9 mouse cellular contexts compared by ENCODE assay signal in genomic region chr8:90347581-90348177, GRCm38 (mm10). TPM values are rescaled to one million over a fixed set of nuclear protein-coding genes. Genes with fewer than 3 reads are reported as not detected.
A peak's percentile ranks its signal among the peaks of the same experiment; 100 is the strongest.
DNase-seq lines count a peak whose midpoint lies in the region; ATAC-seq and TF ChIP-seq lines count a peak whose summit lies in the region.
"Had no signal": no experiment of that assay in that cellular context is flagged by ENCODE, and none has a peak within 500 bp of the region (broad histone marks: within the 10 kb centered on the region; RNA-seq: fewer than 3 reads in every experiment).

No protein-coding gene starts in this region.

- ATAC-seq in forebrain, embryonic 13.5 days = peak; percentile 62
- peak; percentile 63 for ATAC-seq in kidney, embryonic 14.5 days (ENCODE audit: low FRiP score, low TSS enrichment)
- ATAC-seq in stomach, postnatal 0 days (ENCODE audit: low FRiP score, low TSS enrichment) = peak; percentile 58

- peak overlapping the region; percentile 98 for H3K9ac ChIP-seq in forebrain, embryonic 13.5 days
- peak overlapping the region; percentile 94 for H3K9ac ChIP-seq in kidney, embryonic 14.5 days (ENCODE audit: low read depth, low read length)
- peak overlapping the region; percentile 75 for H3K9ac ChIP-seq in stomach, postnatal 0 days (ENCODE audit: low read length)

- no peaks in the 10 kb centered on the region for H3K27me3 ChIP-seq in forebrain, embryonic 13.5 days
- H3K27me3 ChIP-seq in kidney, embryonic 14.5 days (ENCODE audit: control insufficient read depth, insufficient read depth, low read length) = no peaks in the 10 kb centered on the region
- no peaks in the 10 kb centered on the region for H3K27me3 ChIP-seq in stomach, postnatal 0 days (ENCODE audit: control insufficient read depth, insufficient read depth, low read length)

- no peak for DNase-seq in gastrocnemius, adult 2 months
- no peak for DNase-seq in gastrocnemius, adult 18-20 months (ENCODE audit: low spot score)
- DNase-seq in Muller cell, postnatal 12 days (ENCODE audit: inconsistent ontology term) = peak; percentile 59
- DNase-seq in lung, postnatal 14 days = peak; percentile 19
- DNase-seq in stomach, postnatal 0 days (ENCODE audit: low spot score) = no peak
- DNase-seq in spleen, postnatal 14 days (ENCODE audit: low spot score in 2 of 2) = no peak

- intact Hi-C loops in gastrocnemius, adult 2 months (cut with DNase I) = no loop called here

- no peaks in the 10 kb centered on the region for H3K9me3 ChIP-seq in forebrain, embryonic 13.5 days (replicated peaks)
- H3K9me3 ChIP-seq in kidney, embryonic 14.5 days (ENCODE audit: control insufficient read depth, low read length) = no peaks in the 10 kb centered on the region
- H3K9me3 ChIP-seq in stomach, postnatal 0 days (ENCODE audit: control insufficient read depth, low read length) = no peaks in the 10 kb centered on the region

- TF ChIP-seq EP300 in stomach, postnatal 0 days (optimal IDR thresholded peaks at IDR 0.05) = no peak

- H3K4me3 ChIP-seq in gastrocnemius, adult 2 months = peak overlapping the region; percentile 78
- H3K4me3 ChIP-seq in forebrain, embryonic 13.5 days = peak overlapping the region; percentile 87
- H3K4me3 ChIP-seq in kidney, embryonic 14.5 days (ENCODE audit: low read length) = peak overlapping the region; percentile 62
- H3K4me3 ChIP-seq in stomach, postnatal 0 days (ENCODE audit: low read depth, low read length) = peak overlapping the region; percentile 76

- no peaks in the 10 kb centered on the region for H3K36me3 ChIP-seq in forebrain, embryonic 13.5 days (ENCODE audit: poor library complexity, severe bottlenecking)
- no peaks in the 10 kb centered on the region for H3K36me3 ChIP-seq in kidney, embryonic 14.5 days (ENCODE audit: control insufficient read depth, insufficient read depth, low read length)
- H3K36me3 ChIP-seq in stomach, postnatal 0 days (ENCODE audit: control insufficient read depth, insufficient read depth, low read length) = no peaks in the 10 kb centered on the region
- H3K36me3 ChIP-seq: G1E had no signal

- TF ChIP-seq CTCF in gastrocnemius, adult 2 months (IDR thresholded peaks at IDR 0.05) = 0 out of 2 replicates have a peak, but pooled peaks have one; percentile 8
- TF ChIP-seq CTCF in stomach, postnatal 0 days (IDR thresholded peaks at IDR 0.05; ENCODE audit: low read depth) = peak; percentile 29; the same call in 1 of the 2 replicates

- H3K27ac ChIP-seq in gastrocnemius, adult 2 months = no peak overlapping the region
- H3K27ac ChIP-seq in forebrain, embryonic 13.5 days = peak overlapping the region; percentile 98
- H3K27ac ChIP-seq in kidney, embryonic 14.5 days (ENCODE audit: low read depth, low read length) = peak overlapping the region; percentile 90
- H3K27ac ChIP-seq in stomach, postnatal 0 days (replicated peaks) = peak overlapping the region; percentile 88

- H3K4me2 ChIP-seq in forebrain, embryonic 13.5 days = peak overlapping the region; percentile 81
- peak overlapping the region; percentile 60 for H3K4me2 ChIP-seq in kidney, embryonic 14.5 days (replicated peaks; ENCODE audit: low read depth, low read length)
- peak overlapping the region; percentile 91 for H3K4me2 ChIP-seq in stomach, postnatal 0 days (replicated peaks; ENCODE audit: low read depth)

- peaks cover 41% of the 10 kb centered on the region for H3K4me1 ChIP-seq in forebrain, embryonic 13.5 days
- H3K4me1 ChIP-seq in kidney, embryonic 14.5 days (ENCODE audit: control insufficient read depth, insufficient read depth, low read length) = peaks cover 12% of the 10 kb centered on the region; the same call in 1 of the 2 replicates
- H3K4me1 ChIP-seq in stomach, postnatal 0 days (replicated peaks; ENCODE audit: control insufficient read depth, insufficient read depth) = no peaks in the 10 kb centered on the region; the same call in 1 of the 2 replicates

- WGBS in forebrain, embryonic 13.5 days = 1% methylated on average over 40 of the region's 66 CpGs
- WGBS in kidney, embryonic 14.5 days = under 1% methylated on average over 55 of the region's 66 CpGs
- WGBS in stomach, postnatal 0 days = under 1% methylated on average over 46 of the region's 66 CpGs

RNA-seq across cellular contexts. Expression of gene Tox3, which starts 0.5 kb away (rescaled TPM):
- total RNA-seq in gastrocnemius, adult 2 months (2021) = under 1 TPM; 0.06 to 0.13 TPM
- total RNA-seq in gastrocnemius, adult 18-20 months (2021) = not detected
- polyA plus RNA-seq in forebrain, embryonic 13.5 days (2015; fragmentation: Nextera tagmentation; extraction: Ambion mirVana) = 25.8 and 27.6 TPM in 2 replicates
- 16.1 and 20.1 TPM in 2 replicates for polyA plus RNA-seq in kidney, embryonic 14.5 days (2014; fragmentation: Nextera tagmentation; extraction: Ambion mirVana)
- polyA plus RNA-seq in stomach, postnatal 0 days (2015; fragmentation: Nextera tagmentation; extraction: Ambion mirVana) = 5.4 and 7.2 TPM in 2 replicates
- total RNA-seq: G1E had no signal
- polyA plus RNA-seq: G1E had no signal

Comparison
In these comparisons a context has a peak if more than half of its experiments do, and no peak if none do; other contexts are left out.
1. DNase-seq: peak in Muller cell, postnatal 12 days (single experiment) and lung, postnatal 14 days (single experiment); none in gastrocnemius, adult 2 months (single experiment), gastrocnemius, adult 18-20 months (single experiment), stomach, postnatal 0 days (single experiment) and spleen, postnatal 14 days (0 of 2).
2. Peak in every context shown above with its lines, with median percentiles within 50 percentile points of each other: H3K4me3 ChIP-seq, ATAC-seq, H3K4me2 ChIP-seq and H3K9ac ChIP-seq.